Mouse (Mus musculus): Measurements from ENCODE around the gene Wfdc6a.

Wfdc6a gene

GRCm38 (mm10) chr2:164549963-164550894 lies 35.0 kb downstream of the Wfdc6a start:
- DNase-seq (ENCODE audit: low read depth) = no peak

- DNase-seq (ENCODE audit: low read depth) = no peak
Observed at GRCm38 (mm10) chr2:164549338-164549737, 35.9 kb downstream of the Wfdc6a start.

- DNase-seq (ENCODE audit: low read depth) = peak; percentile 97
Observed at GRCm38 (mm10) chr2:164544454-164545097, 40.7 kb downstream of the Wfdc6a start.

GRCm38 (mm10) chr2:164543745-164544144 lies 41.5 kb downstream of the Wfdc6a start:
- no peak for DNase-seq (ENCODE audit: low read depth)

GRCm38 (mm10) chr2:164542598-164542997 lies 42.6 kb downstream of the Wfdc6a start:
- no peak for DNase-seq (ENCODE audit: low read depth)

GRCm38 (mm10) chr2:164542132-164542531 lies 43.1 kb downstream of the Wfdc6a start:
- DNase-seq (ENCODE audit: low read depth) = no peak

- DNase-seq (ENCODE audit: low read depth) = no peak
Observed at GRCm38 (mm10) chr2:164540652-164541427, 44.4 kb downstream of the Wfdc6a start.

GRCm38 (mm10) chr2:164537003-164537402 lies 48.2 kb downstream of the Wfdc6a start:
- DNase-seq (ENCODE audit: low read depth) = no peak

GRCm38 (mm10) chr2:164534315-164534714 lies 50.9 kb downstream of the Wfdc6a start:
- no peak for DNase-seq (ENCODE audit: low read depth)

- DNase-seq (ENCODE audit: low read depth) = peak; percentile 71
Observed at GRCm38 (mm10) chr2:164531169-164531568, 54.1 kb downstream of the Wfdc6a start.
